Mouse (Mus musculus): ENCODE measurements around the gene Thoc5.

Thoc5 gene

DNA sequence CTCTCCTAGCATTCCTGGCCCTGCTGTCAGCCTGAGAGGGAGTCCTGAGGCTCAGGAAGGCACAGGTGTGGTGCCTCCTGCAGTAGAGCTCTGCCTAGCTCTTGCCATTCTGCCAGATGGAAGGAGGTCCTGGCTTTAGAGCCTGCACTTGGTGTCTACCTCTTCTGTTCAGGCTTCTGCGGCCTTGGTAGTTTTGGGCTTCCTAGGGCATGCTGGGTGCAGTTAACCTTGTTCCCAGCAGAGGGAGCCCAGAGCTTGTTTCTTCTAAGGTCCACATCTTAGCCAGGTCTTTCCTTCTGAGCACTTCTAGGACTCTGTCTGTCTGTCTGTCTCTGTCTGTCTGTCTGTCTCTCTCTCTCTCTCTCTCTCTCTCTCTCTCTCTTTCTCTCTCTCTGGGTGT is 20.9 kb downstream of the Thoc5 start:
- DNase-seq = peak; percentile 33

DNA sequence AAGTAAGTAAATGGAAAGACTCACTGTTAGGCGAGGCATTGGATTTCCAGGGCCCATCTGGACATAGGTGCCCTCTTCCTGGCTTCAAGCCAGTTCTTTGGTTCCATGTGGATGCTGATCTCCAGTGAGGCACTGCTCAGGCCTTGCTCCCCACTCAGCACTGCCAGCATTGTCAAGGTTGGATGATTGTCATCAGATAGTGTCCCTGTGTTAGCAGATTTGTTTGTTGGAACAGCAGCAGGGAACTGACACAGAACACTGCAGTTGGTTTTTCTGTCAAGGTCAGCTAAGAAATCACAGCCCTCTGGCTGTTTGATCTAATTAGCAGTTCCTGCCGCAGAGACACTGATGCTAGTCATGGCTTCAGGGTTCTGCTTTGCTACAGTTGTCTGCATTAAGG is 26.2 kb downstream of the Thoc5 start:
- peak; percentile 35 for DNase-seq

DNA sequence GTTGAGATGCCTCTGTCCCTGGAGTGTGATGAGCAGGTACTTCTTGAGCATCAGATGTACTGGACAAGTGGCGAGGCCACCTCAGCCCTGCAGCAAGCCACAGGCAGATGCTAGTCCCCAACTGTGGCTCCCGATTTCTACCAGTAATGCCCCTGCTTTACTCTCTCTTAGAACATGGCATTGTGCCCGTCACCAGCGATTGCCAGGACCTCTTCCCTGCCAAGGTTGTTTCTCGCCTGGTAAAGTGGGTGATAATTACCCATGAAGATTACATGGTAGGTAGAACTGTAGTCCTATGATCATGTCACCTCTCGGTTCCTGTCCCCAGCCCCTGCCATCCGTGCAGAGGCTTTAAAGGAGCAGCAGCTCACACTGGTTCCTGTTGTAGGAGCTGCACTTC is 26.6 kb downstream of the Thoc5 start:
- DNase-seq = peak; percentile 18

DNA sequence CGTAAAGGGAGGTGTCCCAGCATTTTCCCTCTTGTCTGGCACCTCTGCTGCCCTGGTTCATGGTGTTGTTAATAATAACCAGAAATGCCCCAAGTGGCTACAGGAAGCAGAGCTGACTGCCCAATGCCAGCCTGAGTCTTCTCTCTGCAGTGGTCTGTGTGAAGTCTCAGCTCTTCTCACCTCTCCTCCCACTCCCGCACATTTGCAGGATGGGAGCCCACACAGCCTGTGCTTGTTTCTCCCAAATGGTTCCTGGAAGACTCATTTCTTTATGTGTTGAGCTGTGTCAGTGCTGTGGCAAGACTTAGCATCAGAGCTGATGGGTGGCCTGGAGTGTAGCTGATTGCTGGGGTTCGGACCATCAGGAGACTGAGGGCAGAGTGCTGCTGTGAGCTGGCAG is 32.1 kb downstream of the Thoc5 start:
- no peak for DNase-seq

DNA sequence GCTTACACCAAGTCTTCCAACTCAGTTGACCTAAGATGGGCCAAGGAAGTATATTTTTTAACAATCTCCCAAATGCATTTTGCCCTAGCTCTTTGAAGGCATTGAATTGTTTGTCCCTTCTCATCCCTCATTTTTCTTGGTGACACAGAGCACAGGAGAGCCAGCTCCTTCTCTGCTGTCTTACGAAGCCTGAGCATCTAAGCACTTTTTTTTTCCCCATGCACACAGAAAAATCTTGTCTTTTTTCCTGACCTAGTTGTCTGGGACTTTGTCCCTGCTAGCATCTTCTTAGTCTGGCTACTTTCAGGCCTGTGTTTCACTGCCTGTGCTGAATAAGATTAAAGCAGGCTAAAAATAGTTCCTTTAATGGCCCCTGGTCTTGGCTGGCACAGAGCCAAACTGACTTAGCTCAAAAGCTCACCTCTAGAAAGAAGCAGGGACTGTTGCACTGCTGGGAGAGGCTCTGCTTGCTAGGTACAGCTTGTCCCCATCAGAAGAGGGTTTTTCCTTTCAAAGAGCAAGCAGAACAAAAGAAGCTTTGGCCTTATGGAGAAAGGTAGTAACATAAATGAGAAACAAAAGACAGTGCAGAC is 36.0 kb downstream of the Thoc5 start:
- no peak for DNase-seq

DNA sequence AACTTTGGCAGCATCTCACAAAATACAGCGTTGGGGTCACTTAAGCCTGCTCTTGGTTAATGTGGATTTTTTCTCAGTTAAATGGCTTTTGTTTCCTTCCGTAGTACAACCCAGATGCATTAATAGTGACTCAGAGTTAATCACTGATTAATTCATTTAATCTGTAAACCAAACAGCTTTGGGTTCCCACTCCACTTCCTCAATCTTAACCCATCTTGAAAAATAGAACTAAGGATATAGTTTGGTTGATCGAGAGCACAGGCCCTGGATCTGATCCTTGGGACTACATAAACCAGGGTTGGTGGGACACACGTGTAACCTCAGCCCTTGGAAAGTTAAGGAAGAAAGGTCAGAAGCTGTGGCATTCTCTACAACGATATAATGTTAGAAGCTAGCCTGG is 41.1 kb downstream of the Thoc5 start:
- DNase-seq = no peak

DNA sequence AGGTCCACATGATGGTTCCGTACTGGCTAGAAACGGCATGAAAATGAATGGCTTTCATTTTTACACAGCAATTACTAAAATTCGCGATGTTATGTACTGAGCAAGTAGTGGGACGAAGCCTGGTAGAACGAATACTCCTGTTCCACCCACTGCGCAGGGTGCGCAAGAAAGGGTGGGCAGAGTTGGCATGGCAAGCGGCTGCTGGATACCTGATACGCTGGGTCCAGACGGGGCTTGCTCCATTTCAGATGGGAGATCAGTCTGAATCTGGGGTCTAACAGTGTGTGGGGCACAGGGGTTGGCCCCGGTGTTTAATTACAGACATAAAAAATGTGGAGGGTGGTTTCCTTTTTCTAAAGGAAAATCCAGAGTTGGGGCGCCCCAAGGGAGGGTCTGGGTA is 51.4 kb downstream of the Thoc5 start:
- no peak for DNase-seq

DNA sequence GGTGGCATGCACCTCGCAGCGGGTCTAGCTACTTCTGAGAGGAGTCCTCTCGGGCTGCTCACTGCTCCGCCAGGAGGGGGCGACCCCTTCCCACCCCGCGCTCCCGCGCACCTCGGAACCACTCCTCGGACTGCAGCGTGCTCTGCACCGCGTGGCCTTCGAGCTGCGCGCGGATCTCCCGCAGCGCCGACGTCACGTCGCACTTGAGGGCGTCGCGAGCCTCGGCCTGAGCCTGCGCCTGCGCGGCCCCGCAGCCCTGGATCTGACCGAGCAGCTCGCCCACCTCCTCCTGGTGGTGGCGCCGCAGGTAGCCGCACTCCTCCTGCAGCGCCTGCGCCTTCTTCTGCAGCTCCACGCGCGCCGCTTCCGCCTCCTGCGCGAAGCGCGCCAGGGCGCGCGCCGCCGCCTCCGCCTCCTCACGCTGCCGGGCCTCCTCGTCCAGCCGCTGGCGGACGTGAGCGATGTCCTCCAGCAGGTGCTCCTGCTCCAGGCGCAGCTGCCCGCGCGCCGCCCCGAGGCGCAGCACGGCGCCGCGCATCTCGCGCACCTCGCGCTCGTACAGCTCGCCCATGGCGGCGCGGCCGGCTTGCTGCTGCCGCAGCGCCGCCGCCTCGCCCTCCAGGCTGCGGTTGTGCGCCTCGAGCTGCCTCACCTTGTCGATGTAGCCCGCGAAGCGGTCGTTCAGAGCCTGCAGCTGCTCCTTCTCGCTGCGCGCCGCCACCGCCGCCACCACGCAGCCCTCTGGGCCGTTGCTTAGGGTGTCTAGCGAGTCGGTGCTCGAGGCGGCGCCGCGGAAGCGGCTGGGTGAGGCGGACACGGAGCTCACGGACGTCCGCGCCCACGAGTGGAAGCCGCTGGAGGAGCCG is 52.1 kb downstream of the Thoc5 start:
- peak; percentile 52 for DNase-seq

DNA sequence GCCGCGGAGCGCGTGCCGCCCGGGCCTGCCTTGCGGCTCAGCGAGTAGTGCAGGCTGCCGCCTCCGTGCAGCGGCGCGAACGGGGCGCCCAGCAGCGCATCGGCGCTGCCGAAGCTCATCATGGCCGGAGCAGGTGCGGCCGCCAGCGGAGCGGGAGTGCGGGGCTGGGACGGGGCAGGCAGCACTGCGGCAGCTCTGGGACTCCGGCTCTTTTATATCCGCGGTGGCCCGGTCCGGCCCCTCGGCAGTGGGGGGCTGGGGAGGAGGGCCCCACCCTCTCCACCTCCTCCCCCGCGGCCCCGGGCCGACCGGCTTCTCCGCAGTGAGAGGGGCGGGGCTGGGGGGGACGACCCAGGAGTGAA is 52.7 kb downstream of the Thoc5 start, which contains the start of gene Nefh:
Nefh (minus strand) TSS at position 252 of the 362 bp plus-strand sequence.
- peak; percentile 23 for DNase-seq

DNA sequence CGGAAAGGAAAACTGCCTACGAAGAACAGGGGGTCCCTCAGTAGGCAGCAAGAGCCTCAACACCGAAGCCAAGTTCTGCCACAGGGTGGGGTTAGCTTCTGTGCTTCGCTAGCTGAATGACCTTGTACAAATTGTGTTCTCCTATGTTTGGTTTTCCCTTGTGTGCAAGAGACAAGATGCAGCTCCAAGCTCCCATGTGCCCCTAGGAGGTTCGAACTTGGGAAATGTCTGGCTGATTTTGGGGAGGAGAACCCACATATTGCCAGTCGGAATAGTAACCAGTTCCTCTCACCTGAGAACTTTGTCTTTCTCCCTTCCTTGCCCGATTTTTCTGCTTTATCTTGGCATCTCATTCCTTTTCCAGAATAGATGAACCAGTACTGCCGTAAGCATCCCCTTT is 53.7 kb downstream of the Thoc5 start:
- no peak for DNase-seq

DNA sequence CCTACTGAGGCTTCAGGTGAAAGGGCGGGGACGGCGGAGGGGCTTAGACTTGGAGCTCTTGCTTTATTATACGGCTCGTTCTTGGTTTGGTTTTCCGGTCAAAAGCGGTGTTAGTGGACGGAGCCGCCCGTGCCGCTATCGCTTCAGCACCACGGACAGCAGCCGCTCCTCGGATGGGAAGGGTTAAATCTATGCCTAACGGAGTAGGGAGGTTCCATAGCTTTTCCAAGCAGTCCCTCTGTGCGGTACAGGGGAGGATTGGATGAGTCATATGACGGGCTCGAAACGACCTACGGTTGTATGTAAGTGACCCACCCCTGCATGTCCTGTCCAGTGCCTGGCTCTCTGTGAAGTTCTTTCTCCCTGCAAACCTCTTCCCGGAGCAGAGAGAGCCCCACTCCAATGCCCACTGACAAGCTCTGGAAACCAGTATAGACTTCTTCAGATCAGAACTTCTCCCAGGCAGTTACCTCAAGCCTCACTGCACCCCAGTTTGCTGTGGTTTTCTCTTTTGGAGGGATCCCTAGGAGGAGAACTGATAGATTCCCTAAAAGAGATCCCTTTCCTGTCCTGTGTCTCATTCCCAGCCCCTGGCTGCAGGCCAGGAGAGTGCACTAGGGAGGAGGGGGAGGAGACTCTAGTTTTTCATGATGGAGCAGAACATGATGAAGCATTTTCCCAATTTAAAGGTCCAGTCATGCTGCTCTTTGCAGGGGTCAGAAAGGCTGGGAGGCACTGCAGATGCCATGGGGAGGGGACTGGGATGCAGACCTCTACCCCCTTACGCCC is 54.3 kb downstream of the Thoc5 start:
- DNase-seq = no peak

DNA sequence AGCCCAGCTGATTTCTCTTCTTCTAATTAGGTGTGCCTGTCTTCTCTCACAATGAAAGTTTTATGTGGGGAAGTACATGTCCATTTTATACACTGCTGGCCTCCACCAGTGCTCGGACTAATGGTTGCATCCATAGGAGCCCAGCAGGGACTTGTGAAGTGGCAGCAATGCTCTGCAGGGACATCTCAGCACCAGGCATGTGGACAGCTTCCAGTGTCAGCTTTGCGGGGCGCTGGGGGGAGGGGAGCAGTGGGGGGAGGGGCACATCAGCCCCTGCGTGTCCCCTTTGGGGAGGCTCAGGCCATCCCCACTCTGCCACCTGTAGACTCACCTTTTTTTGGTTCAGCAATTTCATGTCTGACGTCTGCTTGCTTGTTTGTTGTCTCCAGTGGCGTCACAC is 58.3 kb downstream of the Thoc5 start:
- DNase-seq = no peak

DNA sequence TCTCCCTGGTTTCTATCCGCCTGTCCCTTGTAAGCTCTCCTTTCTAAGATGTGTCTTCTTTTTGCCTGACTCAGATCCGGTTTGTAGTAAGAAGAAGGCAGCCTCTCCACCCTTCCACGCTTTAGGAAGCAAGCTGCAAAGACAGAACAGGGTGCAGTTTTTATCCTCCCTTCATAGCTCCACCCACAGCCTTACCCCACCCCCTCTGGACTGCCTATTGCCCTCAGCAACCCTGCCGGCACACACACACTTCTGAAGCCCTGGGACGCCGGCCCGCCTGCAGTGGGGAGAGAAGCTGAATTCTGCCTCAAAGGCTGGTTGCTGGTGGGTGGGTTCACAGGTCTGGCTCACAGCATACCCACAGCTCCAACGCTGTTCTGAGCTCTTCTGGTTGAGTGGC is 58.8 kb downstream of the Thoc5 start:
- no peak for DNase-seq

DNA sequence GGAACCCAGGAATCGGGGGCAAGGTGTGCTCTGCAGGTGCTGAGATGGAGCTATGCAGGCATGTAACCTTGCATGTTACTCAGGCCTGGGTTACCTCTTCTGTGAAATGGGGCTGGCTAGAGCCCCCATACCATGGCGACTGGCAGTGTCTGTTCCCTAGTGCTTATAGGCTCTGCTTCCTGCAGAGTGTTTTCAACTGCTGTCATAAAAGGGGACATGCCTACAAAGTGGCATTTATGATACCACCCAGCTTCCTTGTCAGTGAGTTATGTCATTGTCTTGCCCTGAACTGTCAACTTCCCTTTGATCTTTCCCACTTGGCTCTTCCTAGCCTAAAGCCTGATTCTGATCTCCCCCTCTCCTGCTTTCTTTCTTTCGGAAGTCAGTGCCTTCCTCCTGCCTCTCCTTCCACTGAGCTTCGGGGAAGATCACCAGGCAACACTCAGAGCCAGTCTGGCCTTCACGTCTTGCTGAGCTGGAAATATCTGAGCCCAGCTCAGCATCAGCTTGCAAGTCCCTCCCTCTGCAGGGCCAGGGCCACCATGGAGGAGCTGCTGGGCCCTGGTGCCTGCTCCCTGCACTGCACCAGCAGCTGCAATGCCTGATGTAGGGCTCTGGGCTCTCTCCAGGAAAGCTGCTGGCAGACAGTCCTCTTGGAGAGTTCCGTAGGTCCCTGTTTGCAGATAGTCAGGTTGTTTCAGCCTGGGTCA is 68.1 kb downstream of the Thoc5 start:
- DNase-seq = no peak

DNA sequence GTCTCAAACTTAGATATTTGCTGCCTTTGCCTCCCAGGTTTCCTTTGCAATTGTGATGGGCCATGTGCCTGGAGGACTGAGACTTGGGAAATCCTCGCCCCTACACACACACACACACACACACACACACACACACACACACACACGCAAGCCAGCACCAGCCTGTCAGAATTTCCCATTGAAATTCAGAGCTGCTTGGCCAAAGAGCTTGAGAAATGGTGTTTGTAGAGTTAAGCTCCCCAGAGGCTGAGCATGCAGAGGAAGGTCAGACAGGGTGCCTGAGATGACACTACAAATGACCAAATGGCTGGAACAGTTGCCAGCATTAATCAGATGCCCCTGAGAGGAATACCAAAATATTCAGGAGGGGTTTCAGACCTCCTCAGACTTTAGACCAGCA is 71.2 kb downstream of the Thoc5 start:
- DNase-seq = no peak

DNA sequence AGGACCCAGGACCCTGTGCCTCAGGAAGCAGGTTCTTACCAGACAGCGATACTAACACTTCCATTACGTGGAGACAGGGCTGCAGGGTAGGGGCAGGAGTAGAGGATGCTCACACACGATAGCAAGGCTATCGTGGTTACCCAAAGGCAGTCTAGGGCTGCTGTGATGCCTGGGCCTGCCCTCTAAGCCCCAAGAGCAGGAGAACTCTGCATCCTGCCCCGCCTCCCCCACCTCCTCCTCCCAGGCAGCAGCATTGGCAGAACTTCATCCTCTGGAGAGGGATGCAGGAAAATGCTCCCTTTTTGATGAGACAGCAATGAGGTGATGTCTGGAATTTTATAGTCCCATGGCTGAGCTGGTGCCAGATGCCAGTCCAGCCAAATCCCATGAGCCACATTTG is 71.8 kb downstream of the Thoc5 start:
- DNase-seq = no peak

DNA sequence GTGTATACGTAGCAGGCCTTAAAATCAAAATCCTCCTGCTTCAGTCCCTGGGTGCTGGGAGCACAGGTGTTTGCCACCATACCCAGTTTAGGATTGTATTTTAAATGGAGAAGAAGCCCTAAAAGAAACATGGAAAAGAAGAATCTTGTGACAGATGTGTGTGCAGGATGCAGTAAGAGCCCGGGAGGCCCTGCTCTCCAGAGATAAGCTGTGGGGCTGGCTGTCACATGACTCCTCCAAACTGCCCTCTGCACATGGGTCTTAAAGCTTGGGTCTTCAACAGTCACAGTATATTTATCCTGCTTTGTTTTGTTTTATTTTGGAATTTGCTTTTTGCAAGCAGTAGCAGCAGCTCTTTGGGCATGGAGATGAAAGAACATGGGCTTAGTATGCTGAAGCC is 72.4 kb downstream of the Thoc5 start:
- no peak for DNase-seq

DNA sequence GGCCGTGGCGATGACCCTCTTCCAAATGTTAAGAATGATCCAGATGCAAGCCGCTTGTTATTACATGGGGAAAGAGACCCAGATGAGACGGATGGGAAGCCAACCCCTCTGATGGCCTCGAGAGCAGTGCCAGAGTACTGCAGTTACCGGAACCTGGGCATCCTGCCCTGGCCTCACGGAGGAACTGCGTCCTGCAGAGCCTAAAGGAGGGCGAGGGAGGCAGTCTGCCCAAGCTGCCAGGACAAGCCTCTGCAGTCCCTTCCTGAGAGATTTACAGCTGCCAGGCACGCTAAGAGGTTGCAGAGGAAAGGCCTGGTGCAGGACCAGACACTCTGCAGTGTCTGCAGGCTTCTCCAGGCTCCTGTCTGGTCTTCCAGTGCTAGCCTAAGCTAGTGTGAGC is 73.3 kb downstream of the Thoc5 start:
- DNase-seq = peak; percentile 74

DNA sequence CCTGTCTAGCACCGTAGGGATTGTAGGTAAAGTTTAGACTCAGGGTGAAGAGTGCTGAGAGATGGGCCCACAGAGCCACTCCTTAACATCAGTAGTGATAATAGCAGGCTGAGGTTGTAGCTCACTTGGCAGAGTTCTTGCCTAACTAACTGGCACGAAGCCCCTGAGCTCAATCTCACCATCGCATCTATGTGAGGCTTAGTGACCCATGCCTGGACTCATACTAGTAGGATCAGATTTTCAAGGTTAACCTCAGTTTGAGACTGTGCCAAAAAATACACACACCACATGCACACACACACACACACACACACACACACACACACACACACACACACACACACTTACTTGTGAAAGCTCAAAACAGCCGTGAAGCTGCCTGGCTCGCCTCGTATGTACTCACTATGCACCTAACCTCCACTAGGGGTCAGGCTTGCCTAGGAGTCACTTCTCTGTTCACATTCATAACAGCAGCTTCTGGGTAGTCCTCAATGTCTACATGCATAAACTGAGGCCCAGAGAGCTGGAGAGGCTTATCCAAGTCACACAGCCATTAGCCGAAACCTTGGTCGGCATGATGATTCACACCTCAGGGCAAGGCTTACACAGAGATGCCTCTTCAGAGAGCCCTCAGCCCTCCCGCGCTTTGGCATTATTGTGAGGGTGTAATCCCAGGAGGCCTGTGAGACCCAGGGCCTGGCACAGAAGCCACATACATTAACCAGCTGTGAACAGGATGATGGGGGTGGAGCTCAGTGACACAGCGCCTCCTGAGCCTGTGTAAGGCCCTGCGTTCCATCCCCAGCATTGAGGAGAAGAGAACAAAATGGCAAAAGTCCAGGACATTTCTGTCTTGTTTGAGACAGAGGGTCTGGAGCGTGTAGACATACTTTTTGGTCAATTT is 78.1 kb downstream of the Thoc5 start:
- DNase-seq = no peak

DNA sequence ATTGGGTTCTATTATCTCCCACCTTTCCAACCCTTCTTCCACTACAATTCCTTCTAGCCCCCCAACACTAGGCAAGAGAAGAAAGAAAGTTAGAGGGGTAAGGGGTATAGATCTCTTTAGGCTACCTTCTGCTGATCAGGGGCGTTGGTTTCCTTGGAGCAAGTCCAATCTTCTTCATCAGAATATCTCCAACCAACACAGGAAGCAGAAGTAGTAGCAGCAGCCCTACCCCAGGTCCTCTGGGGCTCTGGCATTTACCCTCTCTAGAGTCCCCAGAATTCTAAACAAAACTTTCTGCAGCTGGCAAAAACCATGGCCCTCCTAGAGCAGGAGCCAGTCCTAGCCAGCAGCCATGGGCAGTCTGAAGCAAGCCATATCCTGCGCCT is 78.7 kb downstream of the Thoc5 start:
- no peak for DNase-seq

DNA sequence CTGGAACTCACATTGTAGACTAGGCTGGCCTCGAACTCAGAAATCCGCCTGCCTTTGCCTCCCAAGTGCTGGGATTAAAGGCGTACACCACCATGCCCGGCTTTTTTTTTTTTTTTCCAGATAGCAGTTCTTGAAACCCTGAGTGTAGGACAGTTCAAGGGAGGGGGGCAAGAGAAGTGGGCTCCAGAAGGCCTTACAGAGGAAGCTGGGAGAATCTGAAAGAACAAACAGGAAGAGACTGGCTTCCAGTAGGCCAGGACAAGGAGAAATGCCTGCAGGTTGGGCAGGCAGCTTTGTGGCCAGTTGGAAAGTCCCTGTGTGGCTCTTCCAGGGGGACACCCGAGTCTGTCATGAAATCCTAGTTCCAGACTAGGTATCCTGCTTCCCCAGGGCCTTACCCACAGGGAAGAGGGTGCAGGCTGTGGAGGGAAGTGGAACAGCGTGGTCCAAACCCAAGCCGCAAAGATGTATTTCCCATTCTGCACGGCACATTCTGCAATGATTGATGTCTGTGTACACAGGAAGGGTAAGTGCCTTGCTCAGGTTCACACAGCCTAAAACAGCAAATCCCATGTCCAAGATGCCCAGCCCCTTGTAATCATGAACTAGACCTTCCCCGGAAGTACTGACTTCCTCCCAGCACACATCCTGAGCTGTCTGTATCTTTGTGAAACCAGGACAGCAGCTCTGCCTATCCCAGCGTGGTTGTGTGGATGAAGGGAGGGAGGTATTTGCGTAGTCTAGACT is 79.4 kb downstream of the Thoc5 start:
- no peak for DNase-seq

Measured in cerebellum, adult 11-12 months (tissue).